Mouse (Mus musculus) cerebellum, adult 2 months (tissue): ENCODE measurements around the gene Gm28845.

Experiments
- CTCF ChIP-seq: fragments of 200-500 bp; IDR thresholded peaks from 2 replicates; pipeline ENCODE4 v1.5.1; 2011; ENCODE audit warnings: low read depth, mild to moderate bottlenecking, control low read depth, low read length, moderate library complexity, borderline replicate concordance; ENCODE audit not compliant: insufficient read depth
- POLR2A ChIP-seq: fragments of 200-500 bp; IDR thresholded peaks from 2 replicates; pipeline ENCODE4 v1.6.1; 2011; ENCODE audit warnings: low read length, control low read depth, borderline replicate concordance; ENCODE audit not compliant: insufficient read depth

DNA sequence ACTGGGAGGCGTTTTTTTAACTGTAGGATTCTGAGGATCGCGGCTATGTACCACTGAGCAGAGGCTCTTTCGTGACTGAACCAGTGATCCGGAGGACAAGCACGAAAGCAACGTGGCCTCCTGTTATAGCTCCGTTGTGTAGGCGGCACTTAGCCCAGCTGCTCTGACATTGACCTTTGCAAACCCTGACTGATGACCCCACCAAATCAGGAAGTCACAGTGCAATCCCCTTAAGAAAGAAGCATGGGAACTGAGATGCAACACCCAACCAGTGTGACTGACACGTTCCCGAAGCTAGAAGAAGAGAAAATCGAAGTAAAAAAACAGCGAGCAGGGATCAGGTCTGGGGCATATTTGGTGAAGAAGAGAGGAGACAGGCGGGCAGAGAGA, 6.6 kb downstream of the Gm28845 start:
- no peak for TF ChIP-seq POLR2A
- TF ChIP-seq CTCF = no peak
